Mouse (Mus musculus): ENCODE results near the gene Met. TPM values are rescaled to one million over a fixed set of nuclear protein-coding genes. Genes with fewer than 3 reads are reported as not detected.

Gene Met
- polyA plus RNA-seq, 1 experiment from 2014 or later, result 2.1 TPM

DNA sequence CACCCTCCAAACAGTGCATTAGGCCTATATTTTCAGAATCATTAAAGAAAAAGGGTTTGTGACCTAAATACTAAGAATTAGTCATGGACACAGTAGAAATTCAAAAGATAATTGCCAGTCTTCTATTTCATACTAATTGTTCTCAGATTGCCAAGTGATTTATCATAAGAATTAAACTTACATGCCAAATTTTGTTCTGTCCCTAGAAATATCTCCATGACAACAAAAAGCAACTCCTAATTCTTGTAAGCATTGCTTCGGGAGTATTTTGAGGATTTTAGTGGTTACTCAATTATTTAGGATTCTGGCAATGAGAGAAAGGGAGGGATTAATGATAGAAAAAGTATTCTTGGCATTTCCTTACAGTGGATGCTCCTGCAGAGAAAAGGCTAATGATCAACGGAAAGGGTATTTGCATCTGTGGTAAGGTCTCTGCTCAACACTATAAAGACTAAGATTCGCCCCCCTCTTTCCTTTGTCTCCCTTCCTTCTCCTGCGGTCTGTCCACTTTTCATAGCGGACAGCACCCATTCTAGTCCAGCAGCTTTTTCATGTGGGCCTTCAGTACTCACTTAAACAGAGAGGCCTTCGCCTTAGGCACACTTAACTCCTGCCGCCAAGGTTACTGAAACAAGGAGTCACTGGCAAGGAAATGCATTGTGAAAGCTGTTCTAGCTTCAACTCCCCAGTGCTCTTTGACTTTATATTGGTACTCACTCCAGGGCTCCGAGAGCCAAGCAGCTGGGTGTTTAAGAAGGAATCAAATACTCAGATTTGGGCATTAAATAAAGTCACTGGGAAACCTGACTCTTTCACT is 58.5 kb downstream of the Met start:
- Histone ChIP-seq H3K4me2 (no peak overlapping the region), H3K27me3 (ENCODE audit: control insufficient read depth, insufficient read depth, low read length) (no peaks in the 10 kb centered on the region), H3K36me3 (ENCODE audit: control insufficient read depth, insufficient read depth, low read length) (no peaks in the 10 kb centered on the region), H3K4me3 (ENCODE audit: low read depth, low read length) (no peak overlapping the region), H3K4me1 (ENCODE audit: control insufficient read depth, insufficient read depth, low read length) (no peaks in the 10 kb centered on the region), H3K9me3 (replicated peaks; ENCODE audit: control insufficient read depth, low read length) (no peaks in the 10 kb centered on the region), H3K27ac (ENCODE audit: low read depth, low read length) (no peak overlapping the region), H3K9ac (ENCODE audit: low read depth, low read length) (no peak overlapping the region)
- ATAC-seq (replicated peaks; ENCODE audit: insufficient number of reproducible peaks, low FRiP score, low TSS enrichment), result no peak
- 72% methylated on average over 8 of the region's 8 CpGs for WGBS (ENCODE audit: insufficient replicate concordance)

DNA sequence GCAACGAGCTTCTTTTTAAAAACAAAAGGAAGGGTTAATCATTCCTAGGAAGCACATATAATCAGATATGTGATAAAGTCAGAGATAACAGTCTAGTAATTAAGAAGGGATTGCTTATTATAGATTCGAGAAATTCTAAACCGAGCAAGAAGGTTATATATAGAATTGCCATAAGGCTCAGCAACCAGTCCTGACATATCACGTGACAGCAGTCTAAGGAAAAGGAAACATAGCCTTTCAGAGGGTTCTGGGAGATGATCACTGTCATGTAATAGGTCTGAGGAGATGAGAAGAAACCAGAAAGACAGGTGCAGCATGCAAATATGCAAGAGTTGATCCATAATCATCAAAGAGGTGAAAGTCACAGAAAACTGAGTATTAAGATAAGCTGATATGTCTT is 59.3 kb downstream of the Met start:
- Histone ChIP-seq H3K4me3 (ENCODE audit: low read depth, low read length) (no peak overlapping the region), H3K27ac (ENCODE audit: low read depth, low read length) (no peak overlapping the region), H3K4me2 (no peak overlapping the region), H3K27me3 (ENCODE audit: control insufficient read depth, insufficient read depth, low read length) (no peaks in the 10 kb centered on the region), H3K9me3 (replicated peaks; ENCODE audit: control insufficient read depth, low read length) (no peaks in the 10 kb centered on the region), H3K9ac (ENCODE audit: low read depth, low read length) (no peak overlapping the region), H3K4me1 (ENCODE audit: control insufficient read depth, insufficient read depth, low read length) (no peaks in the 10 kb centered on the region), H3K36me3 (ENCODE audit: control insufficient read depth, insufficient read depth, low read length) (no peaks in the 10 kb centered on the region)
- ATAC-seq (replicated peaks; ENCODE audit: insufficient number of reproducible peaks, low FRiP score, low TSS enrichment), result no peak
- 63% methylated on average over 4 of the region's 4 CpGs for WGBS (ENCODE audit: insufficient replicate concordance)

DNA sequence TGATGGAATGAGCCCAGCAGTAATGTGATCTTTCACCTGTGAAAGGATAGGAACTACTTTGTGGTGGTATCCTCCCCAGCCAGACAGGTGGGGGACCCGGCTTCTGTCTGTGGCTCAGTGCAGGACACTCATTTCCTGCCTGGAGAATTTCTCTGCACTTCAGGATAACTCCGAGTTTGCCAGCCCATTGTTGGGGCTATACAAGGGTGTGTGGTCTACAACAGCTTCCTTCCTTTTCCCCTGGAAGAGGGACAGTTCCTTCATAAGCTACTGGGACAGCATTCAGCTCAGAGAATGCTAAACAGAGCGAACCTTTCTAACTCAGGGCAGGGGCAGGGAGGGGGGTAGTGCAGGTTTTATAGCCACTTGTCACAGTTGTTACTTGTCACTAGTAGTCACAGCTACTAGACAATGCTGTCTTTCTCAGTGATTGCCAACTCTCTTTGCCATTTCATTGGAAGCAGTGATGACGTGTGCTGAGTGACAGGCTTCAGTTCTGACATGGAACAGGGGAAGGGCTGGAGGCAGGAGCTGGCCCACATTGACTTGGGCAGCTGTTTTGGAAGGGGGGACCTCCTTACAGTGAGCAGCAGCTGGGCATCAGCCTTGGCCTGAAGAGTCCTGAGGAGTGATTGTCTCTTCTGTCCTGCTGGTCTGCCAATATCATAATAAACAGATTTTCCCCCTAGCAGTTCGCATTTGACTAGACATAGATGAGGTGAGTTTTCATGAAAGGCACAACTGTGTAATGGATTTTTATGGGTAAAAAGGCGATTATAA is 66.1 kb downstream of the Met start:
- WGBS (ENCODE audit: insufficient replicate concordance), result 55% methylated on average over 6 of the region's 6 CpGs
- Histone ChIP-seq H3K36me3 (ENCODE audit: control insufficient read depth, insufficient read depth, low read length) (no peaks in the 10 kb centered on the region), H3K4me3 (ENCODE audit: low read depth, low read length) (no peak overlapping the region), H3K4me2 (no peak overlapping the region), H3K9me3 (replicated peaks; ENCODE audit: control insufficient read depth, low read length) (no peaks in the 10 kb centered on the region), H3K27me3 (ENCODE audit: control insufficient read depth, insufficient read depth, low read length) (no peaks in the 10 kb centered on the region), H3K9ac (ENCODE audit: low read depth, low read length) (no peak overlapping the region), H3K4me1 (ENCODE audit: control insufficient read depth, insufficient read depth, low read length) (no peaks in the 10 kb centered on the region), H3K27ac (ENCODE audit: low read depth, low read length) (no peak overlapping the region)
- no peak for ATAC-seq (replicated peaks; ENCODE audit: insufficient number of reproducible peaks, low FRiP score, low TSS enrichment)

DNA sequence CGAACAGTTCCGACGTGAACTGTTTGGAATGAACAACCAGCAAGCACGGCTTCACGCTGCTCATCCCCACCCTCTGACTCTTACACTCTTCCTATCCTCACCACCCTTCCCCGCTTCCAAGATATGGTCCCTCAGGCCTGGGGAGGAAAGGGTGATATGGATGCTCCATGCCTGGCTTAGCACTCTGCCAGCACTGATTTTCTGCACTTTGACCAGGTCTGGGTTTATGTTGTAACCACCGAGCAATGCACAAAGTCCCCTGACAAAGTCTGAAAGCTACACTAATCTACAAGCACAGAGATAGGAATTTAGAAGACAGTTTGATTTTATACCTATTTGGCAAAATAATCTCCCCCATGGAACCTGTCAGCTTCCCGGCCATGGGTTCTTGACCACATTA is 78.0 kb downstream of the Met start:
- Histone ChIP-seq H3K9ac (ENCODE audit: low read depth, low read length) (no peak overlapping the region), H3K4me1 (ENCODE audit: control insufficient read depth, insufficient read depth, low read length) (peaks cover 10% of the 10 kb centered on the region), H3K27me3 (ENCODE audit: control insufficient read depth, insufficient read depth, low read length) (no peaks in the 10 kb centered on the region), H3K36me3 (ENCODE audit: control insufficient read depth, insufficient read depth, low read length) (no peaks in the 10 kb centered on the region), H3K4me3 (ENCODE audit: low read depth, low read length) (no peak overlapping the region), H3K27ac (ENCODE audit: low read depth, low read length) (no peak overlapping the region), H3K9me3 (replicated peaks; ENCODE audit: control insufficient read depth, low read length) (no peaks in the 10 kb centered on the region), H3K4me2 (no peak overlapping the region)
- ATAC-seq (replicated peaks; ENCODE audit: insufficient number of reproducible peaks, low FRiP score, low TSS enrichment), result no peak
- 84% methylated on average over 8 of the region's 8 CpGs for WGBS (ENCODE audit: insufficient replicate concordance)

DNA sequence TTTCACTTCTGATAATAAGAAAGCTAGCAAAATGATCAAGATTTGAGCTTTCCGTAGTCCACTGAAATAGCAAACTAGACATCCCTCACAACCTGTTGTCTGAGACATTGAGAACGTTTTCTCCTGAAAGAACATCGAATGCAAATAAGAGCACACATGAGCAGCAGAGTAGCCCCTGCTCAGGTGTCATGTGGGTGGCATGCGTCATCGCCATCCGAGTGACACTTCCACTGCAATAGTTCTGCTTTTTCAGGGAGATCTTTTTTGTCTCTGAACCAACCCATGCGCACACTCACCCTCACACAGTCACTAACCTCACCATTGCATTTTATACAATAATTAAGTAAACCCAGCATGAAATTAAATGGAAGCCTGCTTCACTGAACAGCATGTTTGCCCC is 78.8 kb downstream of the Met start:
- Histone ChIP-seq H3K27me3 (ENCODE audit: control insufficient read depth, insufficient read depth, low read length) (no peaks in the 10 kb centered on the region), H3K4me2 (no peak overlapping the region), H3K4me1 (ENCODE audit: control insufficient read depth, insufficient read depth, low read length) (peaks cover 17% of the 10 kb centered on the region), H3K27ac (ENCODE audit: low read depth, low read length) (no peak overlapping the region), H3K4me3 (ENCODE audit: low read depth, low read length) (no peak overlapping the region), H3K9me3 (replicated peaks; ENCODE audit: control insufficient read depth, low read length) (no peaks in the 10 kb centered on the region), H3K36me3 (ENCODE audit: control insufficient read depth, insufficient read depth, low read length) (no peaks in the 10 kb centered on the region), H3K9ac (ENCODE audit: low read depth, low read length) (no peak overlapping the region)
- WGBS (ENCODE audit: insufficient replicate concordance), result 79% methylated on average over 7 of the region's 7 CpGs
- no peak for ATAC-seq (replicated peaks; ENCODE audit: insufficient number of reproducible peaks, low FRiP score, low TSS enrichment)

DNA sequence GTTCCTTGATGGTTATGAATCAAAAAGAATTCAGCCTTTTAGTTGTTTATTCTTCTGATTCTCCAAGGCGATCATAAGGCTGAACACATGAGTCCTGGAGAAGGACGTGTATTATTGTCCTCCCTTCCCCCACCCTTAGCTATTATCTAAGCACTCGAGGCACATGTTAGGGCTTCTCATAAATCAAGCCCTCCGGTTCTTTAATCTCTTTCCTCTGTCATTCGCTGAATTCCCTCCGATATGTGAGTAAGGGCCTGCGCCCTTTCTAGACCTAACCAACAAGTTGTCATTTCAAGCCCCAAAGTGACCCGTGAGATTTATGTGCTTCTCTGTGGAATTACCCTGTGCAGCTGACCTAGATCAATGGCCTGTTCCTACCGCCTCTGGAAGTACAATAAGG is 81.9 kb downstream of the Met start:
- no peaks in the 10 kb centered on the region for H3K27me3 ChIP-seq (ENCODE audit: control insufficient read depth, insufficient read depth, low read length)
- H3K27ac ChIP-seq (ENCODE audit: low read depth, low read length), result no peak overlapping the region
- no peaks in the 10 kb centered on the region for H3K9me3 ChIP-seq (replicated peaks; ENCODE audit: control insufficient read depth, low read length)
- H3K9ac ChIP-seq (ENCODE audit: low read depth, low read length), result no peak overlapping the region
- H3K36me3 ChIP-seq (ENCODE audit: control insufficient read depth, insufficient read depth, low read length), result no peaks in the 10 kb centered on the region
- H3K4me2 ChIP-seq, result no peak overlapping the region
- no peak for ATAC-seq (replicated peaks; ENCODE audit: insufficient number of reproducible peaks, low FRiP score, low TSS enrichment)
- H3K4me3 ChIP-seq (ENCODE audit: low read depth, low read length), result no peak overlapping the region
- WGBS (ENCODE audit: insufficient replicate concordance), result 65% methylated on average over 9 of the region's 9 CpGs
- peaks cover 17% of the 10 kb centered on the region for H3K4me1 ChIP-seq (ENCODE audit: control insufficient read depth, insufficient read depth, low read length)

DNA sequence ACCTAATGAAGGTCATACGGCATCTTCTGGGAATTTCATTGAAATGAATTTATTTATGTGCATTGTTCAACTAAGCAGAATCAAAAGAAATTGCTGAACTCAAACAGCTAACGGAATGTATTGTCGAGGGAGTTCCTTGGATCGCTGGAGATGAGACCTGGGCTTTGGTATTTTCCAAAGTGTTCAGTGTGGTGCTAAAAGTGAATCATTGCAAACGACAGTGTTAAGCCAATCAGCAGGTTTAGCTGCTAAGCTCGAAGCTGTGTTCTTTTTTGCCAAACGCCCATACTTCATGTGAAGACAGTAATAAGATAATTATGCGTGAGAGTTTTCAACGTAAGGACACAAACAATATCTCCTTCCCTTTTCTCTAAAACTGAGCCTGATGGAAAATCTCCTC is 82.7 kb downstream of the Met start:
- 50% methylated on average over 9 of the region's 9 CpGs for WGBS (ENCODE audit: insufficient replicate concordance)
- Histone ChIP-seq H3K9me3 (replicated peaks; ENCODE audit: control insufficient read depth, low read length) (no peaks in the 10 kb centered on the region), H3K4me2 (peak overlapping the region; percentile 41), H3K4me3 (ENCODE audit: low read depth, low read length) (no peak overlapping the region), H3K36me3 (ENCODE audit: control insufficient read depth, insufficient read depth, low read length) (no peaks in the 10 kb centered on the region), H3K4me1 (ENCODE audit: control insufficient read depth, insufficient read depth, low read length) (peaks cover 17% of the 10 kb centered on the region), H3K9ac (ENCODE audit: low read depth, low read length) (no peak overlapping the region), H3K27ac (ENCODE audit: low read depth, low read length) (peak overlapping the region; percentile 90), H3K27me3 (ENCODE audit: control insufficient read depth, insufficient read depth, low read length) (no peaks in the 10 kb centered on the region)
- ATAC-seq (replicated peaks; ENCODE audit: insufficient number of reproducible peaks, low FRiP score, low TSS enrichment), result no peak

DNA sequence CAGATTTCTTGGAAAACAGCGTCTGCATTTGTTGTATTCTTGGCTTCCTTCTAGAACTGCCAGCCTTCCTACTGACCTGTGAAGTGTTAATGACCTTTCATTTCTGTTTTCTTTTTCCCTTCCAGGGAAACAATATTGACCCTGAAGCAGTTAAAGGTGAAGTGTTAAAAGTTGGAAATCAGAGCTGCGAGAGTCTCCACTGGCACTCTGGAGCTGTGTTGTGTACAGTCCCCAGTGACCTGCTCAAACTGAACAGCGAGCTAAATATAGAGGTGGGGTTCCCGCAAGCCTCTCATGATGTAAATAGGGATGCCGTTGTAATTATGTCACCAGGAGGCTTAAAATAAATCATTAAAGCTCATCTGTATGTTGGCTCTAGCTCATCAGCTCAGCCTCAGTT is 83.2 kb downstream of the Met start:
- H3K4me1 ChIP-seq (ENCODE audit: control insufficient read depth, insufficient read depth, low read length), result peaks cover 17% of the 10 kb centered on the region
- H3K9me3 ChIP-seq (replicated peaks; ENCODE audit: control insufficient read depth, low read length), result no peaks in the 10 kb centered on the region
- no peak overlapping the region for H3K9ac ChIP-seq (ENCODE audit: low read depth, low read length)
- peak overlapping the region; percentile 90 for H3K27ac ChIP-seq (ENCODE audit: low read depth, low read length)
- H3K4me3 ChIP-seq (ENCODE audit: low read depth, low read length), result no peak overlapping the region
- peak overlapping the region; percentile 41 for H3K4me2 ChIP-seq
- no peaks in the 10 kb centered on the region for H3K36me3 ChIP-seq (ENCODE audit: control insufficient read depth, insufficient read depth, low read length)
- no peaks in the 10 kb centered on the region for H3K27me3 ChIP-seq (ENCODE audit: control insufficient read depth, insufficient read depth, low read length)
- peak; percentile 76 for ATAC-seq (replicated peaks; ENCODE audit: insufficient number of reproducible peaks, low FRiP score, low TSS enrichment)
- 25% methylated on average over 5 of the region's 5 CpGs for WGBS (ENCODE audit: insufficient replicate concordance)

Data from heart, embryonic 11.5 days (tissue).